Mouse (Mus musculus) spleen, adult 2 months (tissue): ENCODE data around the gene Nalcn. TPM values are rescaled to one million over a fixed set of nuclear protein-coding genes. Genes with fewer than 3 reads are reported as not detected.

Experiments
- DNase-seq, 2 experiments: peaks; one replicate each; pipeline versions ENCODE4 v3.0.0 to v3.0.0-alpha.2; 2012 to 2021; ENCODE audit warnings: low spot score in 2 of 2, low read depth in 1 of 2
- H3K27ac ChIP-seq: fragments of 200-500 bp; 2 replicates; pipeline ENCODE4 v1.5.1; 2012; ENCODE audit warnings: low read length, inconsistent platforms; ENCODE audit not compliant: insufficient read depth
- H3K27me3 ChIP-seq: fragments of 200-500 bp; 2 replicates; pipeline ENCODE4 v1.6.1; 2012; ENCODE audit warnings: mild to moderate bottlenecking, moderate library complexity, low read length, inconsistent platforms; ENCODE audit not compliant: control insufficient read depth, insufficient read depth
- H3K36me3 ChIP-seq: fragments of 200-500 bp; 2 replicates; pipeline ENCODE4 v1.6.1; 2012; ENCODE audit warnings: mild to moderate bottlenecking, low read length, inconsistent platforms; ENCODE audit not compliant: control insufficient read depth, insufficient read depth
- H3K4me1 ChIP-seq: fragments of 200-500 bp; 2 replicates; pipeline ENCODE4 v1.6.1; 2011; ENCODE audit warnings: inconsistent platforms; ENCODE audit not compliant: control insufficient read depth, insufficient read depth, insufficient read length
- H3K4me3 ChIP-seq: fragments of 200-500 bp; 2 replicates; pipeline ENCODE4 v1.5.1; 2011; ENCODE audit warnings: mild to moderate bottlenecking, inconsistent platforms; ENCODE audit not compliant: insufficient read depth, insufficient read length; ENCODE audit errors: extremely low read depth
- CTCF ChIP-seq: fragments of 200-500 bp; IDR thresholded peaks from 2 replicates; pipeline ENCODE4 v1.5.1; 2011; ENCODE audit warnings: mild to moderate bottlenecking, inconsistent platforms; ENCODE audit not compliant: insufficient read depth, insufficient read length, insufficient replicate concordance; ENCODE audit errors: extremely low read depth
- POLR2A ChIP-seq: fragments of 200-500 bp; IDR thresholded peaks from 2 replicates; pipeline ENCODE4 v1.6.1; 2011; ENCODE audit warnings: low read depth, low read length, inconsistent platforms
- WGBS: fragments of 180-500 bp; shearing (Covaris S2); methylation state at CpG from one replicate; pipeline ENCODE4 v1.1.7; 2018; 5-methylcytosine and 5-hydroxymethylcytosine counted together
- polyA plus RNA-seq: library from polyadenylated mRNA; depleted of rRNA; stranded (reverse); fragments of >200 nt; gene quantifications from 2 replicates; pipeline ENCODE4 v1.2.3, GENCODE M21; 2012

Gene Nalcn
- polyA plus RNA-seq, 1 experiment = 0.02 TPM

GRCm38 (mm10) chr14:123566599-123566998 lies 60.3 kb downstream of the Nalcn start:
- H3K27me3 ChIP-seq = no peaks in the 10 kb centered on the region
- H3K27ac ChIP-seq = no peak overlapping the region
- no peak for DNase-seq
- no peaks in the 10 kb centered on the region for H3K4me1 ChIP-seq
- no peak for TF ChIP-seq POLR2A
- no peak for TF ChIP-seq CTCF
- H3K36me3 ChIP-seq = no peaks in the 10 kb centered on the region
- 72% methylated on average over 2 of the region's 2 CpGs for WGBS
- H3K4me3 ChIP-seq = no peak overlapping the region

DNA sequence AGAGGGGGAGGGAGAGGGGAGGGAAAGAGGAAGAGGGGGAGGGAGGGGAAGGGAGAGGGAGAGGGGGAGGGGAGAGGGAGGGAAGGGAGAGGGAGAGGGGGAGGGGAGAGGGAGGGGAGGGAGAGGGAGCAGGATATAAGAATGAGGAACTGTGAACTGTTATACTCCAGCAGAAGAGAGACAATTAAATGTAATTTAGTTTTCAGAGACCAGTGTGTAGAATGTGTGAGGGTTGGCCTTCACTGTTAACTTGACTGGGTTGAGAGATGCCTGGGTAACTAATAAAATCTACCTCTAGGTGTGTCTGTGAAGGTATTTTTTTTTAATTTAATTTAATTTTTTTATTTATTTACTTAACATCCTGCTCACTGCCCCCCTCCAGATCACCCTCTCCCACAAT lies 71.4 kb downstream of the Nalcn start:
- Histone ChIP-seq H3K4me3 (no peak overlapping the region), H3K4me1 (no peaks in the 10 kb centered on the region), H3K36me3 (no peaks in the 10 kb centered on the region), H3K27ac (no peak overlapping the region), H3K27me3 (no peaks in the 10 kb centered on the region)
- DNase-seq = no peak
- TF ChIP-seq POLR2A = no peak
- TF ChIP-seq CTCF = no peak

DNA sequence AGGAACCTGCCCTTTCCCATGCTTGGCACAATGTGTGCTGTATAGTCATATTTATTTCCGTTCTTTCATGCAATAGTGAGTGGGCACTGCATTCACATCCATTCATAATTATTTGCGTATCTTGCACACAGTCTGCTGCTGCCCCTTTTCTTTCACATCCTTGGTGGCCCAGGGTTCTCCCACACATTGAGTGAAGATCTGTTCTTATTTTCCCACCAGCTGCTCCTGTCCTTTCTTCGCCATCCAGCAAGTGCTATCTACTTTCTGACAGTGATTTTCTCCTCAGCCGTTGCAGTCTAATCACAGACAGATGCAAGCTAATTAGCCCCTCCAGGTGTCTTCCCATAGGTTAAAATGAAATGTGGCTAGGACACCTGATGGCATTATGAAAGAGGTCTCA lies 72.0 kb downstream of the Nalcn start:
- H3K27me3 ChIP-seq = no peaks in the 10 kb centered on the region
- no peak for DNase-seq
- 79% methylated on average over 4 of the region's 4 CpGs for whole genome bisulfite sequencing
- no peak overlapping the region for H3K27ac ChIP-seq
- no peaks in the 10 kb centered on the region for H3K36me3 ChIP-seq
- TF ChIP-seq CTCF = no peak
- TF ChIP-seq POLR2A = no peak
- H3K4me1 ChIP-seq = no peaks in the 10 kb centered on the region
- no peak overlapping the region for H3K4me3 ChIP-seq

- TF ChIP-seq CTCF (no peak), POLR2A (no peak)
- no peak for DNase-seq
- no peaks in the 10 kb centered on the region for H3K27me3 ChIP-seq
- H3K27ac ChIP-seq = no peak overlapping the region
- H3K36me3 ChIP-seq = no peaks in the 10 kb centered on the region
- no peak overlapping the region for H3K4me3 ChIP-seq
- H3K4me1 ChIP-seq = no peaks in the 10 kb centered on the region
Measured at GRCm38 (mm10) chr14:123542362-123542761, 84.6 kb downstream of the Nalcn start.

GRCm38 (mm10) chr14:123535636-123536035 lies 91.3 kb downstream of the Nalcn start:
- no peaks in the 10 kb centered on the region for H3K27me3 ChIP-seq
- TF ChIP-seq POLR2A (no peak), CTCF (no peak)
- no peak overlapping the region for H3K4me3 ChIP-seq
- H3K27ac ChIP-seq = no peak overlapping the region
- no peaks in the 10 kb centered on the region for H3K36me3 ChIP-seq
- DNase-seq = no peak
- H3K4me1 ChIP-seq = no peaks in the 10 kb centered on the region
- WGBS = 94% methylated on average over 2 of the region's 2 CpGs

- no peak for TF ChIP-seq CTCF
- no peak for TF ChIP-seq POLR2A
- Histone ChIP-seq H3K36me3 (no peaks in the 10 kb centered on the region), H3K27ac (no peak overlapping the region), H3K27me3 (no peaks in the 10 kb centered on the region), H3K4me1 (no peaks in the 10 kb centered on the region), H3K4me3 (no peak overlapping the region)
- WGBS = 83% methylated on average over 1 of the region's 1 CpGs
- DNase-seq = no peak
Measured at GRCm38 (mm10) chr14:123533000-123533399, 93.9 kb downstream of the Nalcn start.

DNA sequence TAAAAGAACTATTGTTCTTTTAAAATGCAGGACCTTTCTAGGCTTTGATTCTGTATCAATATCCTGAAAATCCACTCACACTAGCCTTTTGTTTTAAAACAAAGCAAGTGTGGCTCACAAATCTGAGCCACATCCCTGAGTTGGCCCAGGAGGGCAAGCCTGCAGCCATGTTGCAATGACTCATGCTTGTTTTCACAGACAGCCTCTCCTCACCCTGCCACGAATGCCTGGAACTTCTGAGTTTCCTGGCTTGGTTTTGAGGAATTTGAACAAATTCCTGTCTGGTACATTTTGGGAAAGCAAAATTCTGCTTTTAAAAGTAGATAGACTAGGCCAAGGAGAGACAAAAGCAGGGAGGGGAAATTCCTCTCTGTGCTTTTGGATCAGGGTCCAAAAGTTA lies 95.7 kb downstream of the Nalcn start:
- WGBS = 23% methylated on average over 1 of the region's 1 CpGs
- H3K27ac ChIP-seq = no peak overlapping the region
- no peak for DNase-seq
- H3K36me3 ChIP-seq = no peaks in the 10 kb centered on the region
- no peak overlapping the region for H3K4me3 ChIP-seq
- no peaks in the 10 kb centered on the region for H3K4me1 ChIP-seq
- no peaks in the 10 kb centered on the region for H3K27me3 ChIP-seq
- TF ChIP-seq CTCF (no peak), POLR2A (no peak)

DNA sequence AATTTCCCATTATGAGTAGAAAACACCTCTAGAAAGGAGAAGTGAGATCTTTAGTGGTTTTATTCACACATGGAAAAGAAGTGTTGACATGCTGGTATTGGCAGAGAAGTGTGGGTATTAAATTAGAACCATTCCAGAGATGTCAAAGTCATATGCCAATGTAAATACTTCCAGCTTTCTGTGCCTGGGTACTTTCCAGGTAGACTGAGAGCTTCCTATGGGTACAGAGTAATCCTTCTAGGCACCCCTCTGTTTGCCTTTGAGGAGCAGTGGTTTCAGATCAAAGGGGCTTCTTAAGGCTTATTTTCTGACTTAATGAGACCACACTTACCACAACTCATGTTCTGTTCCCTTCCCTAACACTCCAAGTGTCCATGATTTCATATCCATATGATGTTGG lies 97.8 kb downstream of the Nalcn start:
- Histone ChIP-seq H3K27me3 (no peaks in the 10 kb centered on the region), H3K36me3 (no peaks in the 10 kb centered on the region), H3K27ac (no peak overlapping the region), H3K4me1 (no peaks in the 10 kb centered on the region), H3K4me3 (no peak overlapping the region)
- TF ChIP-seq POLR2A (no peak), CTCF (no peak)
- DNase-seq = no peak
